Mouse (Mus musculus) embryonic facial prominence, embryonic 14.5 days (tissue): ENCODE measurements around the gene Trim46. TPM values are rescaled to one million over a fixed set of nuclear protein-coding genes. Genes with fewer than 3 reads are reported as not detected.
"Not testable (repeated sequence)": the region's sequence is repeated elsewhere in the genome, so short reads cannot be mapped to it uniquely, and the experiment has no call there.

Source experiments
- ATAC-seq: fragments of 200-750 bp; cut with Nextera tagmentation; 2 replicates; pipeline ENCODE4 v1.8.0; 2017; ENCODE audit warnings: low read depth, moderate number of reproducible peaks, moderate TSS enrichment
- DNase-seq: peaks from one replicate; pipeline ENCODE4 v3.0.0-alpha.2; 2015; ENCODE audit warnings: low spot score
- H3K27ac ChIP-seq: fragments of 300-500 bp; sonication (generic); replicated peaks from 2 replicates; pipeline ENCODE4 v1.5.1; 2014; ENCODE audit warnings: low read depth, mild to moderate bottlenecking, low read length, moderate library complexity
- H3K27me3 ChIP-seq: fragments of 300-500 bp; sonication (generic); replicated peaks from 2 replicates; pipeline ENCODE4 v1.6.1; 2014; ENCODE audit warnings: low read length; ENCODE audit not compliant: control insufficient read depth, insufficient read depth
- H3K36me3 ChIP-seq: fragments of 300-500 bp; sonication (generic); 2 replicates; pipeline ENCODE4 v1.6.1; 2014; ENCODE audit warnings: low read length, mixed read lengths; ENCODE audit not compliant: control insufficient read depth, insufficient read depth
- H3K4me1 ChIP-seq: fragments of 300-500 bp; sonication (generic); 2 replicates; pipeline ENCODE4 v1.6.1; 2014; ENCODE audit warnings: antibody characterized with exemption, low read length; ENCODE audit not compliant: control insufficient read depth, insufficient read depth
- H3K4me2 ChIP-seq: fragments of 300-500 bp; sonication (generic); 2 replicates; pipeline ENCODE4 v1.6.1; 2014; ENCODE audit warnings: low read depth, mild to moderate bottlenecking, low read length, moderate library complexity, mixed read lengths
- H3K4me3 ChIP-seq: fragments of 300-500 bp; sonication (generic); 2 replicates; pipeline ENCODE4 v1.5.1; 2014; ENCODE audit warnings: low read depth, mild to moderate bottlenecking, low read length
- H3K9ac ChIP-seq: fragments of 300-500 bp; sonication (generic); 2 replicates; pipeline ENCODE4 v1.6.1; 2014; ENCODE audit warnings: low read depth, mild to moderate bottlenecking, low read length, moderate library complexity, mixed read lengths
- H3K9me3 ChIP-seq: fragments of 300-500 bp; sonication (generic); 2 replicates; pipeline ENCODE4 v1.6.1; 2016; ENCODE audit warnings: low read length; ENCODE audit not compliant: control insufficient read depth
- WGBS: fragments of 180-500 bp; shearing (Covaris S2); extraction: QIAGEN DNeasy Blood & Tissue Kit; methylation state at CpG from one replicate; pipeline ENCODE4 v1.1.7; 2014; 5-methylcytosine and 5-hydroxymethylcytosine counted together
- polyA plus RNA-seq: library from polyadenylated mRNA; unstranded; fragments of >200 nt; fragmentation: Nextera tagmentation; extraction: Ambion mirVana; gene quantifications from 2 replicates; pipeline ENCODE4 v1.2.1, GENCODE M21; 2014

Gene Trim46
- polyA plus RNA-seq, 1 experiment from 2014 or later: 3.7 TPM

DNA sequence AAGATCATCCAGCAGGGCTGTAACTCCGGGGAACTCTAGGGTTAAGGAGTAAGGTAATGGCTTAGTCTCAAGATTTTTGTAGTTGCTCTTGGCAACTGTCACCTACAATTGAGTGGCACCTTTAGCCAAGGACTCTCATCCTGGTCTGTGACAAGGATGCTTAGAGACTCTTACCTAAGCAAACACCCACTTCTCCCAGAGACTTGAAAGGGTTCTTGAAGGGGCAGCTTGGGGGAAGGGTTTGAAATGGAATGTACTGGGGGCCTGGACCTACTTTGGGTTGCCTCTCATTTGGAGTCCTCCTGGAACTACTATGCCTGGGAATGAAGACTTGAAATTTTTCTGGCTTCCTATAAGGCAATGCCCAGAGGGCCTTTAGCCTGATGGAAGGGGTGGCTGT is 27.8 kb downstream of the Trim46 start:
- Histone ChIP-seq H3K4me1 (peaks cover 4% of the 10 kb centered on the region; the same call in 1 of the 2 replicates), H3K9me3 (no peaks in the 10 kb centered on the region), H3K36me3 (peaks cover 10% of the 10 kb centered on the region; the same call in 1 of the 2 replicates), H3K27me3 (no peaks in the 10 kb centered on the region), H3K27ac (no peak overlapping the region), H3K4me3 (no peak overlapping the region), H3K4me2 (no peak overlapping the region), H3K9ac (no peak overlapping the region)
- WGBS: 84% methylated on average over 1 of the region's 1 CpGs
- ATAC-seq (no peak), DNase-seq (no peak)

GRCm38 (mm10) chr3:89216407-89216806 is 29.7 kb downstream of the Trim46 start:
- not testable (repeated sequence) for H3K27me3 ChIP-seq, H3K9ac ChIP-seq, DNase-seq, H3K27ac ChIP-seq, H3K4me3 ChIP-seq, H3K9me3 ChIP-seq, ATAC-seq, H3K36me3 ChIP-seq
- H3K4me2 ChIP-seq: peak overlapping the region; percentile 77; the same call in 1 of the 2 replicates
- peaks cover 14% of the 10 kb centered on the region; the same call in 1 of the 2 replicates for H3K4me1 ChIP-seq
- 71% methylated on average over 7 of the region's 7 CpGs for WGBS

- H3K27ac ChIP-seq: peak overlapping the region; percentile 98; the same call in 1 of the 2 replicates
- ATAC-seq (peak; percentile 35), DNase-seq (peak; percentile 94)
- peaks cover 14% of the 10 kb centered on the region; the same call in 1 of the 2 replicates for H3K4me1 ChIP-seq
- WGBS: 1% methylated on average over 6 of the region's 6 CpGs
- H3K4me2 ChIP-seq: peak overlapping the region; percentile 77
- peak overlapping the region; percentile 68 for H3K4me3 ChIP-seq
- H3K9me3 ChIP-seq: no peaks in the 10 kb centered on the region
- no peaks in the 10 kb centered on the region for H3K27me3 ChIP-seq
- H3K36me3 ChIP-seq: peaks cover 4% of the 10 kb centered on the region; the same call in 1 of the 2 replicates
- peak overlapping the region; percentile 82 for H3K9ac ChIP-seq
Observed at GRCm38 (mm10) chr3:89215853-89216252, 30.3 kb downstream of the Trim46 start.

GRCm38 (mm10) chr3:89214681-89215411 is 31.3 kb downstream of the Trim46 start, which contains the start of gene Thbs3:
Gene Thbs3, plus strand, starts transcription at chr3:89215180.
- Histone ChIP-seq H3K9ac (peak within 1 kb of the TSS; percentile 82), H3K4me1 (peaks cover 14% of the 10 kb centered on the region; the same call in 1 of the 2 replicates), H3K4me3 (peak within 1 kb of the TSS; percentile 68), H3K4me2 (peak within 1 kb of the TSS; percentile 77), H3K9me3 (no peaks in the 10 kb centered on the region), H3K36me3 (peaks cover 13% of the 10 kb centered on the region), H3K27ac (peak within 1 kb of the TSS; percentile 98), H3K27me3 (no peaks in the 10 kb centered on the region)
- DNase-seq (peak; percentile 76), ATAC-seq (no peak)
- 2% methylated on average over 19 of the region's 19 CpGs for WGBS

DNA sequence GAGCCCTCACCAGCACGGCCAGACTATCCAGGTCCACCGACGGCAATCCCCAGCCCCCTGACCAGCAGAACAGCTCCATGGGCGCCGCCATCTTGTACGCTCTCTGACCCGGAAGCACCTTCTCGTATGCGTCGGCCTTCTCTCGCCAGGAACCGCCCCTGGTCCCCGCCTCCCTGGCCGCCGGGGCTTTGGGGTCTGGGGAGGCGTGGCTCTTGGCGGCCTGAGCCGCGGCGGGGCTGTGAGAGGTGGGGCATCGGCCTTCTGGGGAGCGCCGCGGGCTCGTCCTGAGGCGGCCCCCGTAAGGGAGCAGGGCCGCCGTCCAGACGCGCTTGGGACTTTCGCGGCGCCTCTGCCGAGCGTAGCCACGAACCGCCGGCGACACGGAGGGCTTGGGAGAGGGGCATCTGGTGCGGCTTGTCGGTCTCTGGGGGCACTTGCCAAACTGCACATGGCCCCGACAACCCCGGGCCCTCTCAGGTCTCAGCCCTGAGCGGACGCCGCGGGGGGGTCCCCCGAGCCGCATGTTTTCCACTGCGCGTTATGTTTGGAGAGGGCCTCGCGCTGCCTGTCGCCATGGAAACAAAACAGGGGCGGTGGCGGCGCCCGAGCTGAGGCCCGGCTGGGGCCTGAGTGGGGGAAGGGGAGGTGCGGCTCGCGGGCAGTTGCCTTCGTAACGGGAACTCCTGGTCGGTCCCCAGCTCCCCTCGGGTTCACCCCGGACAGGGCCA is 32.1 kb downstream of the Trim46 start:
- peak overlapping the region; percentile 68 for H3K4me3 ChIP-seq
- 1% methylated on average over 41 of the region's 69 CpGs for WGBS
- no peaks in the 10 kb centered on the region for H3K27me3 ChIP-seq
- H3K36me3 ChIP-seq: peaks cover 21% of the 10 kb centered on the region
- peak overlapping the region; percentile 82 for H3K9ac ChIP-seq
- no peaks in the 10 kb centered on the region for H3K9me3 ChIP-seq
- peak; percentile 98 for DNase-seq
- peak overlapping the region; percentile 77 for H3K4me2 ChIP-seq
- peak overlapping the region; percentile 98 for H3K27ac ChIP-seq
- peak; percentile 94 for ATAC-seq
- peaks cover 14% of the 10 kb centered on the region; the same call in 1 of the 2 replicates for H3K4me1 ChIP-seq

- H3K36me3 ChIP-seq: peaks cover 53% of the 10 kb centered on the region
- 73% methylated on average over 6 of the region's 7 CpGs for WGBS
- peak overlapping the region; percentile 25; the same call in 1 of the 2 replicates for H3K9ac ChIP-seq
- no peak overlapping the region for H3K4me3 ChIP-seq
- H3K27ac ChIP-seq: peak overlapping the region; percentile 67
- no peaks in the 10 kb centered on the region for H3K27me3 ChIP-seq
- ATAC-seq: no peak
- H3K4me1 ChIP-seq: peaks cover 14% of the 10 kb centered on the region; the same call in 1 of the 2 replicates
- no peaks in the 10 kb centered on the region for H3K9me3 ChIP-seq
- peak overlapping the region; percentile 12; the same call in 1 of the 2 replicates for H3K4me2 ChIP-seq
- DNase-seq: peak; percentile 78
Observed at GRCm38 (mm10) chr3:89210731-89211130, 35.4 kb downstream of the Trim46 start.

DNA sequence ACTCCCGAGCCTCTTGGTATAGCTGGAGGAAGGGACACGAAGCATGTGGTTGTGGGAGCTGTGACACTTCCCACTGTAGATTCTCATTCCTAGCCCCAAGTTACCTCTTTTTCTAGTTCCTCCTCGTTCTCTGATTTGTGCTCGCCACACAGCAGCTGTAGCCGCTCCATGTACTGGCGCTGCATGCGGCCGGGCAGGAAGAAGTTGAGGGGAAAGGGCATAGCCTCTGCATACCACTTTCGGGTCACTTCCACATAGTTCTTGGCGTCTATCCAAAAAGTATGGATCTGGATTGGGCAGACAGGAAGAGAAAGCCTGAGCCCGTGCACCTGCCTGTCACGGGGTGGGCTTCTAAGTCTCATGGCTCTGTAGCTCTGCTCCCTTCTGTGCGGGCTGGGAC is 35.9 kb downstream of the Trim46 start:
- ATAC-seq (no peak), DNase-seq (no peak)
- no peaks in the 10 kb centered on the region for H3K9me3 ChIP-seq
- H3K27ac ChIP-seq: peak overlapping the region; percentile 52; the same call in 1 of the 2 replicates
- H3K27me3 ChIP-seq: no peaks in the 10 kb centered on the region
- WGBS: 77% methylated on average over 13 of the region's 13 CpGs
- H3K4me3 ChIP-seq: no peak overlapping the region
- H3K36me3 ChIP-seq: peaks cover 59% of the 10 kb centered on the region
- peaks cover 11% of the 10 kb centered on the region; the same call in 1 of the 2 replicates for H3K4me1 ChIP-seq
- H3K4me2 ChIP-seq: 0 out of 2 replicates have a peak overlapping the region, but pooled peaks have one; percentile 12
- H3K9ac ChIP-seq: peak overlapping the region; percentile 25; the same call in 1 of the 2 replicates

DNA sequence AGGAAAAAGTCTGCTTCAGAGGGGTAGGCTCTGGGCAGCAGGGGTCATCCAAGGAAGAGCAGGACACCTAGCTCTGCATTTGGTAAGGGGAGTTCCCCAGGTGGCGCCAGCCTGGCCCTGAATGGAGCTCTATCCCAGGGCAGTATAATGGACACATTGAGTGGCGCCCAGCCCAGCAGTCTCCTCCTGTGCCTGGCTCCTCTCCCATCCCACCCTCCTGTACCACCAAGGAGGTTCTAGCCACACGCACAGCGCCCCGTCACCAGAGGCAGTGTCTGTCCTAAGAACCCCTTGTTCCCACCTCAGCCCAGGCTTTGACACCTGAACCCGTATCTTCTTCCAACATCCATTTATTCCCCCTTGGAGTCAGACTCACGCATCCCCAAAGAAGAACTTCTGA is 36.4 kb downstream of the Trim46 start:
- H3K4me2 ChIP-seq: no peak overlapping the region
- no peaks in the 10 kb centered on the region for H3K9me3 ChIP-seq
- no peak overlapping the region; the same call in 1 of the 2 replicates for H3K27ac ChIP-seq
- H3K36me3 ChIP-seq: peaks cover 60% of the 10 kb centered on the region
- no peak for ATAC-seq
- no peaks in the 10 kb centered on the region for H3K27me3 ChIP-seq
- H3K4me1 ChIP-seq: peaks cover 10% of the 10 kb centered on the region; the same call in 1 of the 2 replicates
- DNase-seq: no peak
- H3K4me3 ChIP-seq: no peak overlapping the region
- H3K9ac ChIP-seq: no peak overlapping the region
- WGBS: 93% methylated on average over 6 of the region's 7 CpGs
